8 mouse cellular contexts compared by ENCODE assay signal in the genomic region with DNA sequence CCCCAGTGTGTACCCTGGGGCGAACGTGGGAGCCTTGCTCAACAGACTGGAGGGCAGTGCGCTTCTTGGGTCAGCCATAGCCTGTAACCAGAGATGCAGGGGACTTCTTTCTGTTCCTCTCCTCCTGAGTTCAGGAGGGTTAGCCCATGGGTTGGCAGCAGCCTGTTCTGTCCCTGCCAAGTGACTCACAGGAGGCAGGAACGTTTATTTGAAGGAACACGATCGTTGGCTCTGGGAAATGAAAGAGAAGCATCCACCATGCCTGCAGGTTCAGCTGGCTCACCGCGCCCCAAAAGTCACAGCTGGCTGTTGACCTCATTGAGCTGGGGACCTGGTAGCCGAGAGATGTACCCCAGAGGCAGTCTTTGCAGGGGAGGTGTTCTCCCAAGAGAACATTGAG.
A peak's percentile ranks its signal among the peaks of the same experiment; 100 is the strongest.
DNase-seq lines count a peak whose midpoint lies in the region; ATAC-seq lines count a peak whose summit lies in the region.

No protein-coding gene starts in this region.

- intact Hi-C loops in heart, postnatal 10 days (cut with DNase I): no loop called here

- no peaks in the 10 kb centered on the region for H3K9me3 ChIP-seq in kidney, embryonic 14.5 days (ENCODE audit: control insufficient read depth, low read length)
- H3K9me3 ChIP-seq in neural tube, embryonic 13.5 days: no peaks in the 10 kb centered on the region

- whole genome bisulfite sequencing in kidney, embryonic 14.5 days: 50% methylated on average over 9 of the region's 9 CpGs
- WGBS in neural tube, embryonic 13.5 days: 41% methylated on average over 9 of the region's 9 CpGs

- peaks cover 33% of the 10 kb centered on the region; the same call in 1 of the 2 replicates for H3K4me1 ChIP-seq in kidney, embryonic 14.5 days (ENCODE audit: control insufficient read depth, insufficient read depth, low read length)
- H3K4me1 ChIP-seq in neural tube, embryonic 13.5 days (replicated peaks): peaks cover 58% of the 10 kb centered on the region

- no peak overlapping the region for H3K27ac ChIP-seq in kidney, embryonic 14.5 days (ENCODE audit: low read depth, low read length)
- H3K27ac ChIP-seq in neural tube, embryonic 13.5 days (replicated peaks): peak overlapping the region; percentile 73

- 0 out of 2 replicates have a peak overlapping the region, but pooled peaks have one; percentile 23 for H3K9ac ChIP-seq in kidney, embryonic 14.5 days (ENCODE audit: low read depth, low read length)
- H3K9ac ChIP-seq in neural tube, embryonic 13.5 days: peak overlapping the region; percentile 51

- ATAC-seq in kidney, embryonic 14.5 days (ENCODE audit: low FRiP score, low TSS enrichment): no peak
- no peak for ATAC-seq in neural tube, embryonic 13.5 days (ENCODE audit: low read depth)

- no peaks in the 10 kb centered on the region for H3K27me3 ChIP-seq in kidney, embryonic 14.5 days (ENCODE audit: control insufficient read depth, insufficient read depth, low read length)
- peaks cover 3% of the 10 kb centered on the region; the same call in 1 of the 2 replicates for H3K27me3 ChIP-seq in neural tube, embryonic 13.5 days

- no peaks in the 10 kb centered on the region for H3K36me3 ChIP-seq in kidney, embryonic 14.5 days (ENCODE audit: control insufficient read depth, insufficient read depth, low read length)
- no peaks in the 10 kb centered on the region for H3K36me3 ChIP-seq in neural tube, embryonic 13.5 days

- no peak overlapping the region for H3K4me3 ChIP-seq in kidney, embryonic 14.5 days (ENCODE audit: low read length)
- H3K4me3 ChIP-seq in neural tube, embryonic 13.5 days: no peak overlapping the region

- DNase-seq in kidney, adult 11 months: no peak
- peak; percentile 77 to 79 for DNase-seq in cerebellum, postnatal 14 days
- peak; percentile 63 to 64 for DNase-seq in heart, postnatal 10 days
- DNase-seq in layer of hippocampus, postnatal 14 days (ENCODE audit: low spot score in 2 of 2): no peak
- DNase-seq in spleen, postnatal 14 days (ENCODE audit: low spot score in 2 of 2): no peak
- no peak for DNase-seq in frontal cortex, adult 2 months (ENCODE audit: extremely low spot score in 1 of 2, low spot score in 1 of 2)

- H3K4me2 ChIP-seq in kidney, embryonic 14.5 days (replicated peaks; ENCODE audit: low read depth, low read length): no peak overlapping the region
- H3K4me2 ChIP-seq in neural tube, embryonic 13.5 days: no peak overlapping the region

Comparison
In these comparisons a context has a peak if more than half of its experiments do, and no peak if none do; other contexts are left out.
1. DNase-seq: peak in cerebellum, postnatal 14 days (2 of 2) and heart, postnatal 10 days (2 of 2); none in kidney, adult 11 months (single experiment), layer of hippocampus, postnatal 14 days (0 of 2), spleen, postnatal 14 days (0 of 2) and frontal cortex, adult 2 months (0 of 2).